Mouse (Mus musculus) heart, embryonic 13.5 days (tissue): ENCODE data around the gene Arfrp1. TPM values are rescaled to one million over a fixed set of nuclear protein-coding genes. Genes with fewer than 3 reads are reported as not detected.

Experiments
- ATAC-seq: fragments of 200-750 bp; cut with Nextera tagmentation; 2 replicates; pipeline ENCODE4 v1.8.0; 2017; ENCODE audit warnings: moderate TSS enrichment; ENCODE audit not compliant: insufficient number of reproducible peaks, low FRiP score, low TSS enrichment; ENCODE audit errors: extremely low read depth
- H3K27ac ChIP-seq: fragments of 300-500 bp; sonication (generic); replicated peaks from 2 replicates; pipeline ENCODE4 v1.5.1; 2015; ENCODE audit warnings: moderate library complexity, mild to moderate bottlenecking, inconsistent platforms
- H3K27me3 ChIP-seq: fragments of 300-500 bp; sonication (generic); replicated peaks from 2 replicates; pipeline ENCODE4 v1.6.1; 2015; ENCODE audit warnings: mild to moderate bottlenecking, inconsistent platforms
- H3K36me3 ChIP-seq: fragments of 300-500 bp; sonication (generic); 2 replicates; pipeline ENCODE4 v1.6.1; 2015; ENCODE audit warnings: mild to moderate bottlenecking, inconsistent platforms
- H3K4me1 ChIP-seq: fragments of 300-500 bp; sonication (generic); 2 replicates; pipeline ENCODE4 v1.6.1; 2015; ENCODE audit warnings: inconsistent platforms
- H3K4me2 ChIP-seq: fragments of 300-500 bp; sonication (generic); 2 replicates; pipeline ENCODE4 v1.6.1; 2015; ENCODE audit warnings: inconsistent platforms, mild to moderate bottlenecking, moderate library complexity
- H3K4me3 ChIP-seq: fragments of 300-500 bp; sonication (generic); 2 replicates; pipeline ENCODE4 v1.5.1; 2015; ENCODE audit warnings: moderate library complexity, mild to moderate bottlenecking, inconsistent platforms
- H3K9ac ChIP-seq: fragments of 300-500 bp; sonication (generic); 2 replicates; pipeline ENCODE4 v1.6.1; 2015; ENCODE audit warnings: inconsistent platforms, mild to moderate bottlenecking, moderate library complexity
- H3K9me3 ChIP-seq: fragments of 300-500 bp; sonication (generic); 2 replicates; pipeline ENCODE4 v1.6.1; 2016; ENCODE audit warnings: inconsistent platforms
- WGBS: fragments of 180-500 bp; shearing (Covaris S2); methylation state at CpG from one replicate; pipeline ENCODE4 v1.1.7; 2015; ENCODE audit warnings: mixed read lengths; 5-methylcytosine and 5-hydroxymethylcytosine counted together
- polyA plus RNA-seq: library from polyadenylated mRNA; unstranded; fragments of >200 nt; fragmentation: Nextera tagmentation; extraction: Ambion mirVana; gene quantifications from 2 replicates; pipeline ENCODE4 v1.2.1, GENCODE M21; 2015

The Arfrp1 gene
- polyA plus RNA-seq = 57.5 and 59.1 TPM in 2 replicates

GRCm38 (mm10) chr2:181364860-181365596, at the start of gene Arfrp1, which contains the start of gene Zgpat:
Gene Arfrp1, minus strand, starts transcription at chr2:181365404.
Gene Zgpat, plus strand, starts transcription at chr2:181364928.
- peak within 1 kb of the TSS; percentile 90 for H3K27ac ChIP-seq
- H3K9ac ChIP-seq = peak within 1 kb of the TSS; percentile 86
- H3K4me1 ChIP-seq = peaks cover 34% of the 10 kb centered on the region
- H3K27me3 ChIP-seq = no peaks in the 10 kb centered on the region
- H3K9me3 ChIP-seq = no peaks in the 10 kb centered on the region
- peaks cover 60% of the 10 kb centered on the region for H3K36me3 ChIP-seq
- peak; percentile 87 for ATAC-seq
- WGBS = 1% methylated on average over 71 of the region's 71 CpGs
- peak within 1 kb of the TSS; percentile 70 for H3K4me3 ChIP-seq
- peak within 1 kb of the TSS; percentile 95 for H3K4me2 ChIP-seq

- Histone ChIP-seq H3K4me3 (no peak overlapping the region), H3K36me3 (0 out of 2 replicates have a peak, but pooled peaks cover 2% of the 10 kb centered on the region), H3K9me3 (no peaks in the 10 kb centered on the region), H3K4me1 (peaks cover 18% of the 10 kb centered on the region), H3K27ac (peak overlapping the region; percentile 6; the same call in 1 of the 2 replicates), H3K4me2 (no peak overlapping the region), H3K9ac (no peak overlapping the region), H3K27me3 (no peaks in the 10 kb centered on the region)
- no peak for ATAC-seq
- 36% methylated on average over 2 of the region's 2 CpGs for WGBS
Observed at GRCm38 (mm10) chr2:181413141-181413540, 47.9 kb upstream of the Arfrp1 start.

- Histone ChIP-seq H3K27me3 (no peaks in the 10 kb centered on the region), H3K4me1 (peaks cover 12% of the 10 kb centered on the region), H3K36me3 (peaks cover 10% of the 10 kb centered on the region), H3K9ac (no peak overlapping the region), H3K27ac (no peak overlapping the region), H3K4me3 (no peak overlapping the region), H3K4me2 (no peak overlapping the region), H3K9me3 (no peaks in the 10 kb centered on the region)
- WGBS = 49% methylated on average over 4 of the region's 4 CpGs
- ATAC-seq = no peak; the same call in 1 of the 2 replicates
Observed at GRCm38 (mm10) chr2:181410760-181411473, 45.7 kb upstream of the Arfrp1 start.

- Histone ChIP-seq H3K9me3 (no peaks in the 10 kb centered on the region), H3K9ac (no peak overlapping the region), H3K4me2 (no peak overlapping the region), H3K27ac (no peak overlapping the region), H3K36me3 (peaks cover 16% of the 10 kb centered on the region), H3K4me1 (peaks cover 7% of the 10 kb centered on the region), H3K4me3 (no peak overlapping the region), H3K27me3 (no peaks in the 10 kb centered on the region)
- WGBS = 72% methylated on average over 7 of the region's 7 CpGs
- ATAC-seq = no peak
Observed at GRCm38 (mm10) chr2:181409643-181410042, 44.4 kb upstream of the Arfrp1 start.

- Histone ChIP-seq H3K9me3 (no peaks in the 10 kb centered on the region), H3K9ac (no peak overlapping the region), H3K27ac (no peak overlapping the region), H3K4me2 (no peak overlapping the region), H3K4me3 (no peak overlapping the region), H3K27me3 (no peaks in the 10 kb centered on the region), H3K36me3 (peaks cover 17% of the 10 kb centered on the region), H3K4me1 (no peaks in the 10 kb centered on the region)
- ATAC-seq = no peak
- 87% methylated on average over 3 of the region's 3 CpGs for WGBS
Observed at GRCm38 (mm10) chr2:181403722-181404121, 38.5 kb upstream of the Arfrp1 start.

GRCm38 (mm10) chr2:181401497-181401896, 36.3 kb upstream of the Arfrp1 start:
- no peak overlapping the region for H3K27ac ChIP-seq
- no peak for ATAC-seq
- peaks cover 10% of the 10 kb centered on the region; the same call in 1 of the 2 replicates for H3K36me3 ChIP-seq
- H3K4me2 ChIP-seq = no peak overlapping the region
- no peak overlapping the region for H3K4me3 ChIP-seq
- WGBS = 5% methylated on average over 1 of the region's 1 CpGs
- no peaks in the 10 kb centered on the region for H3K9me3 ChIP-seq
- no peaks in the 10 kb centered on the region for H3K27me3 ChIP-seq
- H3K9ac ChIP-seq = no peak overlapping the region
- peaks cover 17% of the 10 kb centered on the region for H3K4me1 ChIP-seq

- Histone ChIP-seq H3K4me2 (peak overlapping the region; percentile 25), H3K27me3 (no peaks in the 10 kb centered on the region), H3K36me3 (peaks cover 21% of the 10 kb centered on the region), H3K9me3 (no peaks in the 10 kb centered on the region), H3K27ac (peak overlapping the region; percentile 84), H3K9ac (no peak overlapping the region), H3K4me3 (no peak overlapping the region), H3K4me1 (peaks cover 23% of the 10 kb centered on the region)
- WGBS = 34% methylated on average over 5 of the region's 5 CpGs
- ATAC-seq = peak; percentile 53; the same call in 1 of the 2 replicates
Observed at GRCm38 (mm10) chr2:181397207-181397761, 32.1 kb upstream of the Arfrp1 start.

GRCm38 (mm10) chr2:181394086-181394485, 28.9 kb upstream of the Arfrp1 start:
- H3K27ac ChIP-seq = no peak overlapping the region
- no peak overlapping the region for H3K4me3 ChIP-seq
- peaks cover 48% of the 10 kb centered on the region for H3K36me3 ChIP-seq
- no peaks in the 10 kb centered on the region for H3K27me3 ChIP-seq
- H3K4me2 ChIP-seq = no peak overlapping the region
- no peaks in the 10 kb centered on the region for H3K9me3 ChIP-seq
- 95% methylated on average over 3 of the region's 3 CpGs for WGBS
- no peak overlapping the region for H3K9ac ChIP-seq
- no peak for ATAC-seq
- peaks cover 23% of the 10 kb centered on the region for H3K4me1 ChIP-seq

- peaks cover 52% of the 10 kb centered on the region for H3K36me3 ChIP-seq
- no peak overlapping the region for H3K4me2 ChIP-seq
- no peak overlapping the region for H3K4me3 ChIP-seq
- ATAC-seq = no peak
- WGBS = 22% methylated on average over 4 of the region's 4 CpGs
- peaks cover 17% of the 10 kb centered on the region for H3K4me1 ChIP-seq
- no peak overlapping the region for H3K27ac ChIP-seq
- no peaks in the 10 kb centered on the region for H3K27me3 ChIP-seq
- H3K9me3 ChIP-seq = no peaks in the 10 kb centered on the region
- H3K9ac ChIP-seq = no peak overlapping the region
Observed at GRCm38 (mm10) chr2:181392600-181393213, 27.5 kb upstream of the Arfrp1 start.

- no peak for ATAC-seq
Observed at GRCm38 (mm10) chr2:181391541-181391940, 26.3 kb upstream of the Arfrp1 start.

GRCm38 (mm10) chr2:181391022-181391421, 25.8 kb upstream of the Arfrp1 start:
- no peak overlapping the region for H3K27ac ChIP-seq
- no peaks in the 10 kb centered on the region for H3K27me3 ChIP-seq
- 0 out of 2 replicates have a peak, but pooled peaks cover 2% of the 10 kb centered on the region for H3K4me1 ChIP-seq
- H3K36me3 ChIP-seq = peaks cover 69% of the 10 kb centered on the region
- WGBS = 89% methylated on average over 15 of the region's 15 CpGs
- H3K4me3 ChIP-seq = no peak overlapping the region
- no peak overlapping the region for H3K9ac ChIP-seq
- no peaks in the 10 kb centered on the region for H3K9me3 ChIP-seq
- H3K4me2 ChIP-seq = no peak overlapping the region
- no peak for ATAC-seq

More at GRCm38 (mm10) chr2:181391541-181391940, 26.3 kb upstream of the Arfrp1 start:
- no peak overlapping the region for H3K27ac ChIP-seq
- WGBS = 58% methylated on average over 2 of the region's 2 CpGs
- H3K4me2 ChIP-seq = no peak overlapping the region
- peaks cover 64% of the 10 kb centered on the region for H3K36me3 ChIP-seq
- H3K27me3 ChIP-seq = no peaks in the 10 kb centered on the region
- no peaks in the 10 kb centered on the region for H3K9me3 ChIP-seq
- H3K4me3 ChIP-seq = no peak overlapping the region
- H3K9ac ChIP-seq = no peak overlapping the region
- H3K4me1 ChIP-seq = peaks cover 6% of the 10 kb centered on the region; the same call in 1 of the 2 replicates
